Mouse (Mus musculus) bone marrow, adult 2 months (tissue): Measurements from ENCODE around the gene Cckbr.

ENCODE experiments used
- CTCF ChIP-seq: fragments of 200-500 bp; IDR thresholded peaks from 2 replicates; pipeline ENCODE4 v1.5.1; 2011; ENCODE audit warnings: low read length, control low read depth; ENCODE audit not compliant: control insufficient read depth, insufficient read depth
- POLR2A ChIP-seq: fragments of 200-500 bp; IDR thresholded peaks from 2 replicates; pipeline ENCODE4 v1.6.1; 2011; ENCODE audit warnings: low read depth, mild to moderate bottlenecking, control low read depth, low read length, borderline replicate concordance; ENCODE audit not compliant: control insufficient read depth

DNA sequence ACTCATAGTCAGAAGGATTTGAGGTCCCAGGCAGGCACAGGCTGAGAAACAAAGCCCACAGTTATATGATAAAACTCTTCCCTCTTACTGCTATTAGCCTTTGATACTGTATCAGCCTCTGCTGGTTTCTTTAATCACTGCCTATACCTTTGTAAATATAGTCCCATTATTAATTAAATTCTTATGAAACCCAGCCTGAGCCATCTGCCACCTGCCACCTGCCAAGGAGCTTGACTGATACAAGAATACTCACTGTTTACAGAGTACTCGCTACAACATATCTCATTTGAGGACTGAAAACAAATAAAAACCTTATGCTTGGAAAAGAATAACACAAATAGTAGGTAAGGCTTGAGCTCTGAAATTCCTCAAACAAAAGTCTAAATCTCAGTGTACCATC lies 30.9 kb upstream of the Cckbr start:
- no peak for TF ChIP-seq CTCF
- TF ChIP-seq POLR2A = no peak
